Mouse (Mus musculus) retina, embryonic 14.5 days (tissue): Measurements from ENCODE around the gene Cacna1a.
"Not testable (repeated sequence)": the region's sequence is repeated elsewhere in the genome, so short reads cannot be mapped to it uniquely, and the experiment has no call there.

Experiments used
- DNase-seq: peaks from one replicate; pipeline ENCODE4 v3.0.0-alpha.2; 2015; ENCODE audit warnings: low spot score

Gene Cacna1a

GRCm38 (mm10) chr8:84474456-84474855 is 86.2 kb downstream of the Cacna1a start:
- DNase-seq: peak; percentile 32

GRCm38 (mm10) chr8:84477341-84477740 is 89.1 kb downstream of the Cacna1a start:
- no peak for DNase-seq

GRCm38 (mm10) chr8:84483004-84483403 is 94.8 kb downstream of the Cacna1a start:
- no peak for DNase-seq

- DNase-seq: no peak
Observed at GRCm38 (mm10) chr8:84485366-84485765, 97.1 kb downstream of the Cacna1a start.

DNA sequence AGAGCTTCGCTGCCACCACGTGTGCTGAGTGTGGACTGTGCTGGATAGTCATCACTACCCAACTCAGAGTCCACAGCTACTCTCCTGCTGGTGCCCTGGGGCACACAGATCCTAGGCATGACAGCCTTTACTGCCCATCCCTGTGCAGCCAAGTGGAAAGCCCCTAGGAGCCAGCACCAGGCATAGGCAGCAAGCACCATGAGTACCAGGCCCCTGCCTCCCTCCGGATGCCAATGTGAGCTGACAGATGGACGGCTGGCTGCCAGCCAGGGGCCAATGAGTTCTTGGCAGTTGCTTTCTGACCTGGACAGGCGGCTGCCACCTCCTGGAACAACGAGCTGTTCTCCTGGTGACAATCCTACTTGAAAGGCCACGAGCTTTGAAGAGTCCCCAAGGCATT is 97.6 kb downstream of the Cacna1a start:
- DNase-seq: peak; percentile 1

GRCm38 (mm10) chr8:84489223-84489622 is 101.0 kb downstream of the Cacna1a start:
- DNase-seq: no peak

GRCm38 (mm10) chr8:84494541-84495084 is 106.4 kb downstream of the Cacna1a start:
- no peak for DNase-seq

DNA sequence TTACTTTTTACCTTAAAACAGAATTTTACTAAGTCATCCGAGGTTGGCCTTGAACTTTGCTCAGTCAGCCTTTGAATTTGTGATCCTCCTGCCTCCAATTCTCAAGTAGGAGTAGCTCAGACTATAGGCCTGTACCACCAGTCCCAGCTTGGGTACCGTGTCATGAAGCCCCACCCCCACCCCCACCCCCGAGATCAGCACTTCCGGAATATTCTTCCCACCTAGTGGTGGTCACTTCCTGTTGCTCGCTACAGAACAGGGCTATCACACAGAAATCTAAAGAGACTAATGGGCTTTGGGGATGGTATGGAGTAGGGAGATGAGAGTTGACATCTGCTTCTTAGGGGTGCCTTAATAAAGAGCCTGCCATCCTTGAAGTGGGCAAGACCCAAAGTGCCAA is 112.9 kb downstream of the Cacna1a start:
- no peak for DNase-seq

DNA sequence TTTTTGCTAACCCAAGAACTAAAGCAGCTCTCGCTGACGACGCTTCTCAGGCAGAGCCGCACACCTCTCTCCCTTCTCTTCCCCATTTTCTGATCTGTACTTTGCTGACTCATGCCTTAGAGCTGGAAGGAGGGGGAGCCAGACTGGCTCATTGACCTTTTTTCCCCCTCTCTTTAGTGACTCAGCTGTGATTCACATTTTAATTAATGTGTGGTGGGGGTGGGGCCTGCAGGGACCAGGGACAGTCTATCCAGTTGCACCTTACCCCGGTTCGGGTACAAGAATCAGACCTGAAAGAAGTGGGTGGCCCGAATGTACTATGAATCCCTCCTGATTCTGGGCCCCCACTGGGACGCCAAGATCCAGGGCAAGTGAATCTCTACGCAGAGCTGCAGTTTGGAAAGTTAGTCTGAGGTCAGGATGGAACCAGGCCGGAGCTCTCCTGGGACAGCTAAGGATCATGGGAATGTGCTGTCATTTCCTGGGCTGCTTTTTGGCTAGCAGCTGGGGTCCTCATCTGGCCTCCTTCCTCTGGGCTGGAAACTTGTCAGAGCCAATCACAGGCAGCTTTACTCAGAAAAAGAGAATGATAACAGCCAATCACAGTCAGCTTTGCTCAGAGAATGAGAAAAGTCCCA is 113.5 kb downstream of the Cacna1a start:
- peak; percentile 51 for DNase-seq

GRCm38 (mm10) chr8:84502638-84503037 is 114.4 kb downstream of the Cacna1a start:
- no peak for DNase-seq

DNA sequence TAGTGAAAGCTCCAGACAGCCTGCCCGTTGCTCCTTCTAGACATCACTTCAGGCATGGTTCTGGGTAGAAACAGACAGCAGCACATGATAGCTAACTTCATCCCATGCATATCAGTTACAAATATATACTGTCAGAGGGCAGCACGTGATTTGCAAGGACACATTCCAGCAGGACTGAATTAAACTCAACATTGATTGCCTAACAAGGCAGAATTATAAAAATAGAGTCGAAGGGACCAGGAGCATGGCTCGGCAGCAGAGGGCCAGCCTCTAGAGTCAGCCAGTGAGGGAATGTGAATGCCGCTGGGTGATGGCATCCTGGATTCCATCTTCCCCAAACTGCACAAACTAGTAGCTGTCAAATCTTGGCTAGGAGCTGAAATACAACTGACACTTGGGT is 119.0 kb downstream of the Cacna1a start:
- DNase-seq: no peak

DNA sequence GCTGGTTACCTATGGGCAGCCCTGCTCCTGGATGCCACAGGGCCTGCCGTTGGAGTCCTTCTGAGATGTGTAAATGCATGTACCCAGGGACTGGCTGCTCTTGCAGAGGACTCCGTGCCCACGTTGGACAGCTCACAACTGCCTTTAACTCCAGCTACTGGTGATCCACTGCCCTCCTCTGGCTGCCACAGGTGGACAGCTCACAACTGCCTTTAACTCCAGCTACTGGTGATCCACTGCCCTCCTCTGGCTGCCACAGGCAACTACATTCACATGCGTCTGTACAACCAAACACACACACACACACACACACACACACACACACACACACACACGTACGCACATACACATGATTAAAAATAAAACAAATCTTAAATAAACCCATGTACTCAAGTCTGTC is 121.5 kb downstream of the Cacna1a start:
- not testable (repeated sequence) for DNase-seq

DNA sequence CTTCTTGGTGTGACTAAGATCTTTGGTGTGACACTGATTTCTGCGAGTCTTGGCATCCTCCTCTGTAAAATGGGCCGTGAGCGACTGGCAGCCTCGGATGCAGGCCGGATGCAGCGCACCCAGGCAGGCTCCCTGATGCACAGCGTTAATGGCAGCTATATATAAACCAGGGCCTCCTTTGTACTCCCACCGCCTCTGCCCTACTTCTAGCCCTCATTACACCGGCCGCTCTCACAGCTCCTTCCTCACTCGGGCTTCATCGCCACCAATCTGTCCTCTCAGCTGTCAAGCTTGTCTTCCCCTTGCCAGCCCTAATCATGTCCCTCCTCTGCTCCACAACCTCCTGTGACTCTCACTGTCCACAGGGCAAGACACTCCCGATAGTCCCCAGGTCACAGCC is 123.4 kb downstream of the Cacna1a start:
- peak; percentile 32 for DNase-seq

DNA sequence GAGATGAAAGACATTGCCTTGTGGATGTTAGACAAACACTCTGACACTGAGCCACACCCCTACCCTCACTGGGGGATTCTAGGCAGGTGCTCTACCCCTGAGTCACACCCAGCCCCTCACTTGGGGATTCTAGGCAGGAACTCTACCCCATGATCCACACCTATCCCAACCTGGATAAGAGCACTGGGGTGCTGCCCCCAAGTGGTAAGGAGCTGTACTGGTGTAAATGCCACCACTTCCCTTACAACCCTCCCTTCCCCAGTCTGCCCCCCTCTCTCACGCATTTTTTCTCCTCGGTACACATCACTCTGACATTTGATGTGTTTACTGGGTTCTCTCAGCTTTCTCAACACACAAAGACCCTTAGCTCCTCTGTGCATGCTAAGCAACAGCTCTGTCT is 125.5 kb downstream of the Cacna1a start:
- DNase-seq: peak; percentile 62

DNA sequence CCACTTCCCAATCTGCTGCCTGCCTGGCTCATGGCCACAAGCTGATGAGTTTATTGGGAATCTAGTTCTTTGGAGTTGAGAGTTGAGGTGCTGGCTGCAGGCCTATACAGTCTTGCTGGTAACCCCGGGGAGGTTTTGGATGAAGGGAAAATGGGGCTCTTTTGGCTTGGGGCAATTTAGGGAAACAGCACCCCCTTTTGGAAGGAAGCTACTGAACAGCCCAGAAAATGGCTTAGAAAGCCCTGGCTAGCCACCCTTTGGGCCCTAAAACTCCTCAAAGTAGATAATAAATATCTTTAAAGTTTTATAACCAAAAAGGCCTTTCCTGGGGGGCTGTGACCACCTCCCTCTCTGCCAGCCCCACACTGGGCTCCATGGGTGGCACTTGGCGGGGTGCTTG is 129.9 kb downstream of the Cacna1a start:
- DNase-seq: peak; percentile 16

GRCm38 (mm10) chr8:84518720-84519119 is 130.5 kb downstream of the Cacna1a start:
- DNase-seq: no peak

DNA sequence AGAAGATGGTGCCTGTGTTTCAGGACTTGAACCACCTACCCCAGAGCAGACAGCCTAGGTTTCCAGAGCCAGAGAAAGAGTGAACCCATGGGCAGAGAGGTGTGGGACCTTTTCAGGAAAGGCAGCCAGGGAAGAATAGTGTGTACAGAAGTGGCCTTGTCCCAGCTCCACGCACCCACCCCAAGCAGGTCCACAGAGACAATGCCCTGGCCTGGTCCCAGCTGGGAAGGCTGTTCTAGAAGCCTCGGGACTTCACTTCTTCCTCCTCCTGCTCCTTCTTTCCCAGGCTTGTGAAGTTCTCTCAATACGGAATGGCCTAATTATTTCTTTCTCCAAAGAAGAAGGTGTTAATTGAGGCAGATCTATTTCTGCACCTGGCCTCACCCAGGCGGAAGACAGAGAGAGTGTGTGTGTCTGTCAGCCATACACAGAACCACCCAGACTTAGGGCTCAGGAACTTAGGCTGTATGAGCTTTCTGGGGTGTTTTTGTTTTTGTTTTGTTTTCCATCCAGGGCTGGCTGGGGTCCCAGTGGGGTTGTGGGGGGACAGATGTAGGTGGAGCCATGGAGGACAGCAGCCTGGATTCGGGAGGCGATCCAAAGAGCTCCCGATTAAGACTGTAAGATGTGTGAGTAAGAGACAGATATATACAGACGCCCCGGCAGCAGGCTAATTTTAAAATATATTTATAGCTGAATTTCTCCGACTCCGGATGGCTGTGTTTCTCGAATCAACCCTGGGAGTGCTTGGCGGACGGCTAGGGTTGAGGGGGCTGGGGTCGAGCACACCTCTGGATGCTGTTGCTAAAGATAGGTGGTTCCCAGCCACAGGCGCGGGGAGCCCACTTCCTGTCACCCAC is 131.8 kb downstream of the Cacna1a start:
- DNase-seq: no peak

GRCm38 (mm10) chr8:84520999-84521398 is 132.8 kb downstream of the Cacna1a start:
- DNase-seq: no peak

DNA sequence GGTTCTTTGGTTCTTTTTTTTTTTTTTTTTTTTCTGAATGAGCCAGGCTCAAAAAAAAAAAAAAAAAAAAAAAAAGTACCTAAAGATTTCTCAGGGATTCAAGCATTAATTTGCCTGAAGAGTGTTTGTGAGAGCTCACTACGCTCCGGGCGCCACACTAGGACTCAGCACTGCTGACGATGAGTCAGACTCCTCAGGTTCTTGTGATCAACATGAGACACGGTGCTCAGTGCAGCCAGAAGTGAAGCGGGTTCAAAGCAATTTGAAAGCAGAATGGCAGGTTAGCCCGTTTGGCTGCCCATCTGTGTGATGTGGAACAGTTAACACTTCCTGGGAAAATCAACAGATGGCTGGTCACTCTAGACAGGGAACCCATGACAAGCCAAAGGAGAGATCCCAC is 139.8 kb downstream of the Cacna1a start:
- no peak for DNase-seq

DNA sequence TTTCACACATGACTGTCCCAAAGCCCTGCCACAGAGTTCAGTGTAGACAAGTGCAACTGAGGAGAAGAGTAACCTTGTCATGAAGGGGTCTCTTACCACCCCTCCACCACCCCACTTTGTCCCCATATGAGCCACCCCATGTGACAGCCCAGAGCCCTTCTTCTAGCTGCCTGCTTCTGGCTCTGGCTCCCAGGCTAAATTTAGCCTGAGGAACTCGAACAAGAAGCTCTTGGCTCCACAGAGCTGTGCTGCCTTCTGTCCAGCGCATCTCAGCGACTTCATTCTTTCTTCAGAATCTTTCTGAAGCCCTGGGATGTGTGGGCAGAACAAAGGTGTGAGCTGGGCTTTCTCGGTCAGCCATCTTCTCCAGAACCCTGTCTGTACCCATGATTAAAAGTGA is 141.3 kb downstream of the Cacna1a start:
- DNase-seq: no peak

DNA sequence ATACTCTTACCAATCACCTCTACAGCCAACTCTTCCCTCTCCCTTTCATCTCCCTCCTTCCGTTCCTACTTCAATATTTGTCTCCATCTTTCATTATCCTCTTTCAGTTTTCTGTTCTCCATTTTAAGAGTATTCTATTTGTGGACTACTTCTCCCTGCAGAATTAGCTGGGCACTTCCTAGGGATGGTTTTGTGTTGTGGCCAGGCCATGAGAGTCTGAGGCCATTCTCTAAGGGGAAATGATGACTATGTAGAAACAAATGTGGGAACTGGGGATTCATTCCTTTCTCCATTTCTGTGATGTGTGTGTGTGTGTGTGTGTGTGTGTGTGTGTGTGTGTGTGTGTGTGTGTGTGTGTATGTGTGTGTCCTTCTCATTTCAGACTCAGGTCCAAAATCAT is 144.5 kb downstream of the Cacna1a start:
- DNase-seq: no peak

DNA sequence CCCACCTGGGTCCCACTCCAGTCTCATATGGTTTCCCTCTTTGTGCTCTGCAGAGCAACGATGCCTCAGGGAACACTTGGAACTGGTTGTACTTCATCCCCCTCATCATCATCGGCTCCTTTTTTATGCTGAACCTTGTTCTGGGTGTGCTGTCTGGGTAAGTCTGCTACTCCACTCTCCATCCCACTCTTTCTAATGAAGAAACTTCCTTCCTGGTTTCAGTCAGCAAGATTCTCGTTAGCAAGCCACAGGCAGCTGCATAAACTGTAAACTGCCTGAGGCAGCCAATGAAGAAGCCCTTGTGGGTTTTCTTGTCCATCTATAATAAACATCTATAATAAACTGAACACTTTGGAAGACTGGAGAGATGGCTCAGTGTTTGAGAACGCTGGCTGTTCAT is 145.1 kb downstream of the Cacna1a start:
- no peak for DNase-seq

- no peak for DNase-seq
Observed at GRCm38 (mm10) chr8:84536917-84537316, 148.7 kb downstream of the Cacna1a start.
